Mouse (Mus musculus) kidney, embryonic 14.5 days (tissue): ENCODE data around the gene Nppc. TPM values are rescaled to one million over a fixed set of nuclear protein-coding genes. Genes with fewer than 3 reads are reported as not detected.

Experiments used
- ATAC-seq: fragments of 200-750 bp; cut with Nextera tagmentation; 2 replicates; pipeline ENCODE4 v1.8.0; 2017; ENCODE audit warnings: moderate number of reproducible peaks, mild to moderate bottlenecking, moderate TSS enrichment, moderate library complexity; ENCODE audit not compliant: low FRiP score, low TSS enrichment
- H3K27ac ChIP-seq: fragments of 300-500 bp; sonication (generic); 2 replicates; pipeline ENCODE4 v1.5.1; 2014; ENCODE audit warnings: low read depth, mild to moderate bottlenecking, low read length, moderate library complexity, mixed read lengths
- H3K27me3 ChIP-seq: fragments of 300-500 bp; sonication (generic); 2 replicates; pipeline ENCODE4 v1.6.1; 2014; ENCODE audit warnings: mild to moderate bottlenecking, low read length; ENCODE audit not compliant: control insufficient read depth, insufficient read depth
- H3K36me3 ChIP-seq: fragments of 300-500 bp; sonication (generic); 2 replicates; pipeline ENCODE4 v1.6.1; 2014; ENCODE audit warnings: low read length, mixed read lengths; ENCODE audit not compliant: control insufficient read depth, insufficient read depth
- H3K4me1 ChIP-seq: fragments of 300-500 bp; sonication (generic); 2 replicates; pipeline ENCODE4 v1.6.1; 2014; ENCODE audit warnings: low read length, mixed read lengths; ENCODE audit not compliant: control insufficient read depth, insufficient read depth
- H3K4me2 ChIP-seq: fragments of 300-500 bp; sonication (generic); replicated peaks from 2 replicates; pipeline ENCODE4 v1.6.1; 2014; ENCODE audit warnings: low read depth, mild to moderate bottlenecking, low read length
- H3K4me3 ChIP-seq: fragments of 300-500 bp; sonication (generic); 2 replicates; pipeline ENCODE4 v1.5.1; 2014; ENCODE audit warnings: mild to moderate bottlenecking, low read length
- H3K9ac ChIP-seq: fragments of 300-500 bp; sonication (generic); 2 replicates; pipeline ENCODE4 v1.6.1; 2014; ENCODE audit warnings: low read depth, mild to moderate bottlenecking, low read length, moderate library complexity
- H3K9me3 ChIP-seq: fragments of 300-500 bp; sonication (generic); 2 replicates; pipeline ENCODE4 v1.6.1; 2016; ENCODE audit warnings: low read length; ENCODE audit not compliant: control insufficient read depth
- WGBS: fragments of 180-500 bp; shearing (Covaris S2); extraction: QIAGEN DNeasy Blood & Tissue Kit; methylation state at CpG from one replicate; pipeline ENCODE4 v1.1.7; 2014; 5-methylcytosine and 5-hydroxymethylcytosine counted together
- microRNA-seq: library from miRNA; unstranded; fragments of <30 nt; microRNA quantifications from one replicate; pipeline ENCODE4, GENCODE M21; 2016
- polyA plus RNA-seq: library from polyadenylated mRNA; unstranded; fragments of >200 nt; fragmentation: Nextera tagmentation; extraction: Ambion mirVana; gene quantifications from 2 replicates; pipeline ENCODE4 v1.2.1, GENCODE M21; 2014

The Nppc gene
- polyA plus RNA-seq, 1 experiment from 2014 or later: 2.1 TPM

GRCm38 (mm10) chr1:86618454-86619125, 51.8 kb downstream of the Nppc start:
- no peaks in the 10 kb centered on the region for H3K36me3 ChIP-seq
- H3K4me3 ChIP-seq: no peak overlapping the region
- H3K4me2 ChIP-seq: no peak overlapping the region
- no peaks in the 10 kb centered on the region for H3K9me3 ChIP-seq
- H3K4me1 ChIP-seq: no peaks in the 10 kb centered on the region
- WGBS: 62% methylated on average over 10 of the region's 10 CpGs
- H3K9ac ChIP-seq: no peak overlapping the region
- H3K27ac ChIP-seq: no peak overlapping the region
- no peak for ATAC-seq
- no peaks in the 10 kb centered on the region for H3K27me3 ChIP-seq

Small RNA genes lying within 50 kb of the gene (microRNA-seq; reads per million reads assigned to microRNA genes)
- not detected for gene Gm22955

Other genes with a start within 250 kb of the Nppc start
- gene Nmur1, start 244.3 kb downstream of the Nppc start, polyA plus RNA-seq: not detected in 2 replicates
- gene Tex44, start 244.2 kb downstream of the Nppc start, polyA plus RNA-seq: not detected in 2 replicates
- gene Ptma, start 143.8 kb downstream of the Nppc start, polyA plus RNA-seq: 3,750 and 4,450 TPM in 2 replicates
- gene Pde6d, start 87.9 kb downstream of the Nppc start, polyA plus RNA-seq: 65.5 and 71.7 TPM in 2 replicates
- 40.4 and 45.4 TPM in 2 replicates for gene Cops7b, start 87.7 kb downstream of the Nppc start, polyA plus RNA-seq
- gene Dis3l2, start 33.2 kb upstream of the Nppc start, polyA plus RNA-seq: 23.2 and 32.1 TPM in 2 replicates